Mouse (Mus musculus) hindbrain, embryonic 16.5 days (tissue): Measurements from ENCODE around the gene Myo5a. TPM values are rescaled to one million over a fixed set of nuclear protein-coding genes. Genes with fewer than 3 reads are reported as not detected.

Source experiments
- ATAC-seq: fragments of 200-750 bp; cut with Nextera tagmentation; 2 replicates; pipeline ENCODE4 v1.8.0; 2017; ENCODE audit warnings: moderate TSS enrichment, moderate library complexity
- H3K27ac ChIP-seq: fragments of 300-500 bp; sonication (generic); 2 replicates; pipeline ENCODE4 v1.5.1; 2014; ENCODE audit warnings: low read depth, mild to moderate bottlenecking, control low read depth, low read length, moderate library complexity
- H3K27me3 ChIP-seq: fragments of 300-500 bp; sonication (generic); replicated peaks from 2 replicates; pipeline ENCODE4 v1.6.1; 2014; ENCODE audit warnings: low read length; ENCODE audit not compliant: control insufficient read depth, insufficient read depth
- H3K36me3 ChIP-seq: fragments of 300-500 bp; sonication (generic); 2 replicates; pipeline ENCODE4 v1.6.1; 2014; ENCODE audit warnings: mild to moderate bottlenecking, low read length, moderate library complexity, mixed read lengths; ENCODE audit not compliant: control insufficient read depth, insufficient read depth
- H3K4me1 ChIP-seq: fragments of 300-500 bp; sonication (generic); 2 replicates; pipeline ENCODE4 v1.6.1; 2014; ENCODE audit warnings: low read depth, low read length; ENCODE audit not compliant: control insufficient read depth, insufficient read depth
- H3K4me2 ChIP-seq: fragments of 300-500 bp; sonication (generic); 2 replicates; pipeline ENCODE4 v1.6.1; 2014; ENCODE audit warnings: mild to moderate bottlenecking, low read length, control low read depth, moderate library complexity
- H3K4me3 ChIP-seq: fragments of 300-500 bp; sonication (generic); 2 replicates; pipeline ENCODE4 v1.5.1; 2014; ENCODE audit warnings: mild to moderate bottlenecking, low read length, control low read depth, moderate library complexity
- H3K9ac ChIP-seq: fragments of 300-500 bp; sonication (generic); 2 replicates; pipeline ENCODE4 v1.6.1; 2014; ENCODE audit warnings: low read depth, mild to moderate bottlenecking, control low read depth, low read length, moderate library complexity
- H3K9me3 ChIP-seq: fragments of 300-500 bp; sonication (generic); 2 replicates; pipeline ENCODE4 v1.6.1; 2014; ENCODE audit warnings: mild to moderate bottlenecking, low read length, moderate library complexity; ENCODE audit not compliant: control insufficient read depth
- WGBS: fragments of 180-500 bp; shearing (Covaris S2); extraction: QIAGEN DNeasy Blood & Tissue Kit; methylation state at CpG from one replicate; pipeline ENCODE4 v1.1.7; 2014; 5-methylcytosine and 5-hydroxymethylcytosine counted together
- polyA plus RNA-seq: library from polyadenylated mRNA; unstranded; fragments of >200 nt; fragmentation: Nextera tagmentation; extraction: Ambion mirVana; gene quantifications from 2 replicates; pipeline ENCODE4 v1.2.1, GENCODE M21; 2015

Myo5a gene
- polyA plus RNA-seq, 1 experiment from 2014 or later = 26.8 TPM

- H3K36me3 ChIP-seq = peaks cover 9% of the 10 kb centered on the region
- H3K9ac ChIP-seq = no peak overlapping the region
- H3K27me3 ChIP-seq = no peaks in the 10 kb centered on the region
- no peak overlapping the region for H3K4me2 ChIP-seq
- no peak for ATAC-seq
- 89% methylated on average over 5 of the region's 5 CpGs for WGBS
- H3K9me3 ChIP-seq = no peaks in the 10 kb centered on the region
- H3K27ac ChIP-seq = no peak overlapping the region
- H3K4me3 ChIP-seq = no peak overlapping the region
- H3K4me1 ChIP-seq = no peaks in the 10 kb centered on the region
These were observed 15.8 kb upstream of the Myo5a start for GRCm38 (mm10) chr9:75055046-75055445.

GRCm38 (mm10) chr9:75064678-75065331 is 6.0 kb upstream of the Myo5a start:
- Histone ChIP-seq H3K4me2 (no peak overlapping the region), H3K27ac (no peak overlapping the region), H3K9me3 (no peaks in the 10 kb centered on the region), H3K9ac (no peak overlapping the region), H3K4me3 (no peak overlapping the region), H3K36me3 (no peaks in the 10 kb centered on the region), H3K4me1 (no peaks in the 10 kb centered on the region), H3K27me3 (no peaks in the 10 kb centered on the region)
- WGBS = 72% methylated on average over 9 of the region's 9 CpGs
- ATAC-seq = no peak

- H3K27ac ChIP-seq = peak overlapping the region; percentile 97
- under 1% methylated on average over 39 of the region's 92 CpGs for WGBS
- peak; percentile 96 for ATAC-seq
- H3K4me3 ChIP-seq = peak overlapping the region; percentile 76
- no peaks in the 10 kb centered on the region for H3K27me3 ChIP-seq
- peak overlapping the region; percentile 69 for H3K4me2 ChIP-seq
- H3K4me1 ChIP-seq = peaks cover 12% of the 10 kb centered on the region
- no peaks in the 10 kb centered on the region for H3K36me3 ChIP-seq
- H3K9ac ChIP-seq = peak overlapping the region; percentile 96
- H3K9me3 ChIP-seq = no peaks in the 10 kb centered on the region
These were observed 352 bp downstream of the Myo5a start for GRCm38 (mm10) chr9:75071029-75071705.

- peak overlapping the region; percentile 96 for H3K9ac ChIP-seq
- peaks cover 12% of the 10 kb centered on the region for H3K4me1 ChIP-seq
- peak overlapping the region; percentile 97 for H3K27ac ChIP-seq
- H3K4me2 ChIP-seq = peak overlapping the region; percentile 69
- no peaks in the 10 kb centered on the region for H3K9me3 ChIP-seq
- no peaks in the 10 kb centered on the region for H3K36me3 ChIP-seq
- under 1% methylated on average over 29 of the region's 29 CpGs for WGBS
- peak overlapping the region; percentile 76 for H3K4me3 ChIP-seq
- no peaks in the 10 kb centered on the region for H3K27me3 ChIP-seq
- peak; percentile 15; the same call in 1 of the 2 replicates for ATAC-seq
These were observed 934 bp downstream of the Myo5a start for GRCm38 (mm10) chr9:75071706-75072192.

- H3K4me3 ChIP-seq = peak overlapping the region; percentile 76
- H3K27me3 ChIP-seq = no peaks in the 10 kb centered on the region
- no peaks in the 10 kb centered on the region for H3K36me3 ChIP-seq
- H3K4me2 ChIP-seq = peak overlapping the region; percentile 69
- no peak overlapping the region; the same call in 1 of the 2 replicates for H3K27ac ChIP-seq
- H3K4me1 ChIP-seq = peaks cover 12% of the 10 kb centered on the region
- no peaks in the 10 kb centered on the region for H3K9me3 ChIP-seq
- no peak for ATAC-seq
- H3K9ac ChIP-seq = peak overlapping the region; percentile 96; the same call in 1 of the 2 replicates
- WGBS = 14% methylated on average over 3 of the region's 3 CpGs
These were observed 1.5 kb downstream of the Myo5a start for GRCm38 (mm10) chr9:75072361-75072760.

- no peak; the same call in 1 of the 2 replicates for ATAC-seq
- Histone ChIP-seq H3K9me3 (no peaks in the 10 kb centered on the region), H3K9ac (no peak overlapping the region), H3K4me2 (no peak overlapping the region), H3K4me1 (peaks cover 12% of the 10 kb centered on the region), H3K4me3 (no peak overlapping the region), H3K36me3 (no peaks in the 10 kb centered on the region), H3K27ac (no peak overlapping the region), H3K27me3 (no peaks in the 10 kb centered on the region)
These were observed 6.4 kb downstream of the Myo5a start for GRCm38 (mm10) chr9:75077191-75077590.

GRCm38 (mm10) chr9:75085242-75085824 is 14.5 kb downstream of the Myo5a start:
- ATAC-seq = peak; percentile 48
- no peak overlapping the region for H3K4me3 ChIP-seq
- no peaks in the 10 kb centered on the region for H3K9me3 ChIP-seq
- peak overlapping the region; percentile 31; the same call in 1 of the 2 replicates for H3K27ac ChIP-seq
- 41% methylated on average over 5 of the region's 5 CpGs for WGBS
- no peak overlapping the region for H3K9ac ChIP-seq
- no peaks in the 10 kb centered on the region for H3K27me3 ChIP-seq
- no peaks in the 10 kb centered on the region for H3K36me3 ChIP-seq
- H3K4me1 ChIP-seq = peaks cover 8% of the 10 kb centered on the region
- no peak overlapping the region for H3K4me2 ChIP-seq

- H3K27me3 ChIP-seq = no peaks in the 10 kb centered on the region
- peaks cover 8% of the 10 kb centered on the region for H3K4me1 ChIP-seq
- no peak overlapping the region for H3K4me3 ChIP-seq
- 47% methylated on average over 2 of the region's 2 CpGs for WGBS
- ATAC-seq = no peak
- no peaks in the 10 kb centered on the region for H3K9me3 ChIP-seq
- H3K4me2 ChIP-seq = no peak overlapping the region
- no peaks in the 10 kb centered on the region for H3K36me3 ChIP-seq
- H3K27ac ChIP-seq = no peak overlapping the region
- H3K9ac ChIP-seq = no peak overlapping the region
These were observed 17.0 kb downstream of the Myo5a start for GRCm38 (mm10) chr9:75087823-75088222.

- H3K4me3 ChIP-seq = no peak overlapping the region
- H3K27ac ChIP-seq = no peak overlapping the region
- WGBS = 78% methylated on average over 3 of the region's 3 CpGs
- no peaks in the 10 kb centered on the region for H3K36me3 ChIP-seq
- H3K4me1 ChIP-seq = peaks cover 8% of the 10 kb centered on the region
- ATAC-seq = no peak
- H3K9me3 ChIP-seq = no peaks in the 10 kb centered on the region
- H3K27me3 ChIP-seq = no peaks in the 10 kb centered on the region
- no peak overlapping the region for H3K9ac ChIP-seq
- no peak overlapping the region for H3K4me2 ChIP-seq
These were observed 18.5 kb downstream of the Myo5a start for GRCm38 (mm10) chr9:75089285-75089684.
